Mouse (Mus musculus) olfactory bulb, adult 2 months (tissue): Measurements from ENCODE around the gene Gm42791.

Experiments used
- CTCF ChIP-seq: fragments of 200-500 bp; IDR thresholded peaks from 2 replicates; pipeline ENCODE4 v1.5.1; 2012; ENCODE audit warnings: low read depth, mild to moderate bottlenecking, low read length, moderate library complexity; ENCODE audit not compliant: insufficient read depth
- POLR2A ChIP-seq: fragments of 200-500 bp; IDR thresholded peaks from 2 replicates; pipeline ENCODE4 v1.6.1; 2012; ENCODE audit warnings: mild to moderate bottlenecking, low read depth, low read length, moderate library complexity; ENCODE audit not compliant: insufficient read depth

- TF ChIP-seq CTCF (no peak), POLR2A (no peak)
These were observed 125.4 kb downstream of the Gm42791 start for GRCm38 (mm10) chr5:148869583-148869982.
